In genomic region chr12:111762620-111763280, GRCm38 (mm10) we compare ENCODE assay signal across 25 mouse cellular contexts. TPM values are rescaled to one million over a fixed set of nuclear protein-coding genes. Genes with fewer than 3 reads are reported as not detected.
DNase-seq lines count a peak whose midpoint lies in the region; ATAC-seq lines count a peak whose summit lies in the region.
"Had no signal": no experiment of that assay in that cellular context is flagged by ENCODE, and none has a peak within 500 bp of the region (broad histone marks: within the 10 kb centered on the region; RNA-seq: fewer than 3 reads in every experiment).

No protein-coding gene starts in this region.

- no peak for DNase-seq in frontal cortex, postnatal 14 days (ENCODE audit: low spot score in 2 of 2)
- peak; percentile 27 to 55 for DNase-seq in left cerebral cortex, adult 9 months (ENCODE audit: low spot score in 2 of 2)
- no peak for DNase-seq in left cerebral cortex, postnatal 14 days (ENCODE audit: low spot score in 2 of 2)
- peak; percentile 46 to 57 for DNase-seq in right cerebral cortex, adult 2 months (ENCODE audit: low spot score in 2 of 2)
- DNase-seq in right cerebral cortex, postnatal 4 days, result no peak
- peak; percentile 56 for DNase-seq in telencephalon, adult 2 months (ENCODE audit: low read depth, low spot score)
- DNase-seq in forebrain, embryonic 10.5 days (ENCODE audit: extremely low spot score, low spot score), result no peak
- DNase-seq: adrenal gland, postnatal 10 days; cerebellum, postnatal 10 days; gastrocnemius, postnatal 14 days; heart, postnatal 36 days; kidney, adult 2 months; kidney, postnatal 36 days; lung, embryonic 14.5 days; thymus, postnatal 4 days had no signal

- no peak overlapping the region for H3K27ac ChIP-seq in forebrain, embryonic 10.5 days
- H3K27ac ChIP-seq: embryonic facial prominence, embryonic 13.5 days; hindbrain, embryonic 12.5 days; hindbrain, postnatal 0 days; intestine, embryonic 15.5 days; liver, embryonic 15.5 days; midbrain, embryonic 13.5 days had no signal

- no peaks in the 10 kb centered on the region for H3K9me3 ChIP-seq in forebrain, embryonic 10.5 days
- H3K9me3 ChIP-seq: embryonic facial prominence, embryonic 13.5 days; G1E; hindbrain, embryonic 12.5 days; intestine, embryonic 15.5 days; liver, embryonic 15.5 days; midbrain, embryonic 13.5 days had no signal

- H3K4me3 ChIP-seq in forebrain, embryonic 10.5 days, result no peak overlapping the region
- H3K4me3 ChIP-seq: embryonic facial prominence, embryonic 13.5 days; hindbrain, embryonic 12.5 days; intestine, embryonic 15.5 days; liver, embryonic 15.5 days; midbrain, embryonic 13.5 days had no signal

- ATAC-seq in frontal cortex, adult (ENCODE audit: low TSS enrichment), result peak; percentile 11; the same call in 1 of the 2 replicates
- ATAC-seq: forebrain, embryonic 16.5 days; hindbrain, postnatal 0 days; intestine, embryonic 15.5 days; midbrain, embryonic 13.5 days; Patski had no signal

- peaks cover 79% of the 10 kb centered on the region for H3K4me1 ChIP-seq in forebrain, embryonic 10.5 days

- whole genome bisulfite sequencing in forebrain, embryonic 10.5 days, result 97% methylated on average over 13 of the region's 13 CpGs

- no peaks in the 10 kb centered on the region for H3K27me3 ChIP-seq in forebrain, embryonic 10.5 days (ENCODE audit: poor library complexity, severe bottlenecking)
- H3K27me3 ChIP-seq: embryonic facial prominence, embryonic 13.5 days; hindbrain, embryonic 12.5 days; intestine, embryonic 15.5 days; liver, embryonic 15.5 days; midbrain, embryonic 13.5 days; Patski had no signal

- peaks cover 35% of the 10 kb centered on the region for H3K36me3 ChIP-seq in forebrain, embryonic 10.5 days (replicated peaks)

- intact Hi-C loops in left cerebral cortex, postnatal 14 days (cut with DNase I), result no loop called here

RNA-seq across cellular contexts. Expression of gene Klc1, which starts 4.1 kb away (rescaled TPM):
- 100 to 1,000 TPM; 856 to 890 TPM for total RNA-seq in left cerebral cortex, postnatal 14 days (2021)
- polyA plus RNA-seq in forebrain, embryonic 10.5 days (2016; fragmentation: Nextera tagmentation; extraction: Ambion mirVana), result 137 and 141 TPM in 2 replicates

RNA-seq across cellular contexts. Expression of gene Apopt1, which starts 49.7 kb away (rescaled TPM):
- 10 to 100 TPM; 39.4 to 44.3 TPM for total RNA-seq in left cerebral cortex, postnatal 14 days (2021)
- polyA plus RNA-seq in forebrain, embryonic 10.5 days (2016; fragmentation: Nextera tagmentation; extraction: Ambion mirVana), result 57.9 and 62.6 TPM in 2 replicates

RNA-seq across cellular contexts. Expression of gene Bag5, which starts 49.7 kb away (rescaled TPM):
- 10 to 100 TPM; 45.7 to 47.0 TPM for total RNA-seq in left cerebral cortex, postnatal 14 days (2021)
- 56.5 and 57.5 TPM in 2 replicates for polyA plus RNA-seq in forebrain, embryonic 10.5 days (2016; fragmentation: Nextera tagmentation; extraction: Ambion mirVana)

RNA-seq across cellular contexts. Expression of gene Xrcc3, which starts 50.9 kb away (rescaled TPM):
- 1 to 10 TPM; 3.7 to 4.7 TPM for total RNA-seq in left cerebral cortex, postnatal 14 days (2021)
- polyA plus RNA-seq in forebrain, embryonic 10.5 days (2016; fragmentation: Nextera tagmentation; extraction: Ambion mirVana), result 16.7 and 21.5 TPM in 2 replicates

RNA-seq across cellular contexts. Expression of gene Zfyve21, which starts 51.2 kb away (rescaled TPM):
- total RNA-seq in left cerebral cortex, postnatal 14 days (2021), result 10 to 100 TPM; 19.8 TPM
- 68.2 and 69.3 TPM in 2 replicates for polyA plus RNA-seq in forebrain, embryonic 10.5 days (2016; fragmentation: Nextera tagmentation; extraction: Ambion mirVana)

Comparison
In these comparisons a context has a peak if more than half of its experiments do, and no peak if none do; other contexts are left out.
1. DNase-seq: peak in left cerebral cortex, adult 9 months (2 of 2), right cerebral cortex, adult 2 months (2 of 2) and telencephalon, adult 2 months (single experiment); none in frontal cortex, postnatal 14 days (0 of 2), left cerebral cortex, postnatal 14 days (0 of 2), right cerebral cortex, postnatal 4 days (single experiment) and forebrain, embryonic 10.5 days (single experiment).